Mouse (Mus musculus): ENCODE measurements around the gene Map3k10. TPM values are rescaled to one million over a fixed set of nuclear protein-coding genes. Genes with fewer than 3 reads are reported as not detected.

Map3k10 gene
- 0.54 TPM for polyA plus RNA-seq (2014; fragmentation: Illumina TruSeq; extraction: RNeasy Lipid Tissue Mini Kit (QIAGEN cat#74804); ENCODE audit: low read depth, low replicate concordance)

DNA sequence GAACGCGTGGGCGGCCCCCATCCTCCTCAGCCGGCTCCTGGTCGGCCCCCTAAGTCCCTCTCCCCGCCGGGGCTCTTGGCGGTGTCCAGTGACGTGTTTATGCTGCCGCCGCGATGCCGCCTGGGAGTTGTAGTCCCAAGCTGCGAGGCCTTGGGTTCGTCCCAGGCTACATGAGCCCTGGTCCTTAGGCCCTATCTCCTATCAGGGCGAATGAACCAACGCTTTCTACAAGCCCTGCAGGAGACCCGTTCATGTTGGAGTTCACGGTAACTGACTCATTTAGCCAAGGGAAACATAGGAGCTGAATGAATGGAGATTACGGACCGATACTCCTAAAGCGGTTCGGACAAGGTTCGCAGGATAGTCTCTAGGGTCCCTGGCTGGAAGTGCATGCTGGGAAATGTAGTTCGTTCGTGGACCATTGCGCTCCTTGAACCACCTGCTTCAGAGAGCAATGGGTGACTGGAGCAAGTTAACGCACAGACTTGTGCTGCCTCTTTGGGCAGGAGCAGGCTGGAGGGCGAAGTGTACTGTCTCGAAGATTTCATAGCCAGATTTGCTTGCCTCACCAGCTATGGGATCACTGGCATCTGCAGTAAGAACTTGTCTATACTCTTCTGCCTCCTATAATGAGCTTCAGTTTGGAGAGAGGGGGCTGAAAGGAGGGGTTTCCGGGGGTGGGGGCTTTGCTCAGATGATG lies at the start of gene Map3k10:
TSS of gene Map3k10 (minus strand) at position 77 of the 700 bp plus-strand sequence.

GRCm38 (mm10) chr7:27688815-27689612 lies 14.6 kb upstream of the Map3k10 start, which contains the start of gene Zfp607b:
TSS of gene Zfp607b (plus strand) at chr7:27689340.

GRCm38 (mm10) chr7:27653681-27654437 lies 20.5 kb downstream of the Map3k10 start, which contains the start of gene Ttc9b:
TSS of gene Ttc9b (plus strand) at chr7:27653915.

Other genes with a start within 250 kb of the Map3k10 start
- gene Sptbn4, start 226.9 kb downstream of the Map3k10 start, polyA plus RNA-seq (2014; fragmentation: Illumina TruSeq; extraction: RNeasy Lipid Tissue Mini Kit (QIAGEN cat#74804); ENCODE audit: low read depth, low replicate concordance) = not detected
- gene Blvrb, start 226.6 kb downstream of the Map3k10 start, polyA plus RNA-seq (2014; fragmentation: Illumina TruSeq; extraction: RNeasy Lipid Tissue Mini Kit (QIAGEN cat#74804); ENCODE audit: low read depth, low replicate concordance) = 1.6 TPM
- 2.6 TPM for gene Sertad3, start 200.8 kb downstream of the Map3k10 start, polyA plus RNA-seq (2014; fragmentation: Illumina TruSeq; extraction: RNeasy Lipid Tissue Mini Kit (QIAGEN cat#74804); ENCODE audit: low read depth, low replicate concordance)
- gene Sertad1, start 187.7 kb downstream of the Map3k10 start, polyA plus RNA-seq (2014; fragmentation: Illumina TruSeq; extraction: RNeasy Lipid Tissue Mini Kit (QIAGEN cat#74804); ENCODE audit: low read depth, low replicate concordance) = 1.1 TPM
- 0.16 TPM for gene Prx, start 175.3 kb downstream of the Map3k10 start, polyA plus RNA-seq (2014; fragmentation: Illumina TruSeq; extraction: RNeasy Lipid Tissue Mini Kit (QIAGEN cat#74804); ENCODE audit: low read depth, low replicate concordance)
- 0.38 TPM for gene Hipk4, start 151.3 kb downstream of the Map3k10 start, polyA plus RNA-seq (2014; fragmentation: Illumina TruSeq; extraction: RNeasy Lipid Tissue Mini Kit (QIAGEN cat#74804); ENCODE audit: low read depth, low replicate concordance)
- gene Pld3, start 121.4 kb downstream of the Map3k10 start, polyA plus RNA-seq (2014; fragmentation: Illumina TruSeq; extraction: RNeasy Lipid Tissue Mini Kit (QIAGEN cat#74804); ENCODE audit: low read depth, low replicate concordance) = not detected
- gene 2310022A10Rik, start 121.4 kb downstream of the Map3k10 start, polyA plus RNA-seq (2014; fragmentation: Illumina TruSeq; extraction: RNeasy Lipid Tissue Mini Kit (QIAGEN cat#74804); ENCODE audit: low read depth, low replicate concordance) = 2.4 TPM
- 4.0 TPM for gene Akt2, start 83.0 kb downstream of the Map3k10 start, polyA plus RNA-seq (2014; fragmentation: Illumina TruSeq; extraction: RNeasy Lipid Tissue Mini Kit (QIAGEN cat#74804); ENCODE audit: low read depth, low replicate concordance)
- not detected for gene Ttc9b, start 20.7 kb downstream of the Map3k10 start, polyA plus RNA-seq (2014; fragmentation: Illumina TruSeq; extraction: RNeasy Lipid Tissue Mini Kit (QIAGEN cat#74804); ENCODE audit: low read depth, low replicate concordance)
- gene Zfp607b, start 14.7 kb upstream of the Map3k10 start, polyA plus RNA-seq (2014; fragmentation: Illumina TruSeq; extraction: RNeasy Lipid Tissue Mini Kit (QIAGEN cat#74804); ENCODE audit: low read depth, low replicate concordance) = 2.1 TPM
- gene Zfp60, start 56.8 kb upstream of the Map3k10 start, polyA plus RNA-seq (2014; fragmentation: Illumina TruSeq; extraction: RNeasy Lipid Tissue Mini Kit (QIAGEN cat#74804); ENCODE audit: low read depth, low replicate concordance) = 26.7 TPM
- gene Zfp626, start 132.6 kb upstream of the Map3k10 start, polyA plus RNA-seq (2014; fragmentation: Illumina TruSeq; extraction: RNeasy Lipid Tissue Mini Kit (QIAGEN cat#74804); ENCODE audit: low read depth, low replicate concordance) = 23.8 TPM
- gene Zfp59, start 164.0 kb upstream of the Map3k10 start, polyA plus RNA-seq (2014; fragmentation: Illumina TruSeq; extraction: RNeasy Lipid Tissue Mini Kit (QIAGEN cat#74804); ENCODE audit: low read depth, low replicate concordance) = 14.1 TPM
- 9.9 TPM for gene Zfp607a, start 182.9 kb upstream of the Map3k10 start, polyA plus RNA-seq (2014; fragmentation: Illumina TruSeq; extraction: RNeasy Lipid Tissue Mini Kit (QIAGEN cat#74804); ENCODE audit: low read depth, low replicate concordance)

Data from sigmoid colon, adult 10 weeks (tissue).